Mouse (Mus musculus): ENCODE results near the gene Tbx18. TPM values are rescaled to one million over a fixed set of nuclear protein-coding genes. Genes with fewer than 3 reads are reported as not detected.

Tbx18 gene
- polyA plus RNA-seq, 2 experiments: 0.03 TPM; not detected in 1

- Histone ChIP-seq H3K36me3 (replicated peaks; ENCODE audit: control insufficient read depth, insufficient read depth, low read depth) (no peaks in the 10 kb centered on the region), H3K4me2 (ENCODE audit: low read depth) (no peak overlapping the region), H3K9ac (replicated peaks) (no peak overlapping the region), H3K27ac (no peak overlapping the region), H3K4me3 (ENCODE audit: insufficient read depth in 1 of 2, low read depth in 2 of 2, low read length in 2 of 2) (no peak overlapping the region), H3K4me1 (replicated peaks; ENCODE audit: control insufficient read depth in 2 of 2, insufficient read depth in 2 of 2, low read length in 1 of 2) (no peaks in the 10 kb centered on the region), H3K9me3 (ENCODE audit: control insufficient read depth, low read length) (no peaks in the 10 kb centered on the region), H3K27me3 (ENCODE audit: control insufficient read depth, insufficient read depth, low read length) (no peaks in the 10 kb centered on the region)
- no peak for TF ChIP-seq EP300 (IDR thresholded peaks at IDR 0.05; ENCODE audit: low read depth)
- TF ChIP-seq CTCF (IDR thresholded peaks at IDR 0.05; ENCODE audit: low read depth): no peak
- ATAC-seq (ENCODE audit: insufficient read depth): no peak
- no peak for DNase-seq (ENCODE audit: low read depth in 3 of 3, low spot score in 3 of 3)
- 74% methylated on average over 11 of the region's 11 CpGs for WGBS (ENCODE audit: insufficient replicate concordance)
Measured at GRCm38 (mm10) chr9:87682247-87682646, 48.8 kb downstream of the Tbx18 start.
